Mouse (Mus musculus) E14TG2a.4 (cell line): ENCODE measurements at regions not wholly inside any gene's neighbourhood (a gene's known extent, or its start where the extent isn't known, plus 50 kb on each side); places are given as distances from the start of the nearest gene placed in this dataset.

Experiments
- CTCF ChIP-seq: conservative IDR thresholded peaks from 2 replicates; pipeline ENCODE4 v1.5.1; 2014; ENCODE audit warnings: low read length
- NANOG ChIP-seq: IDR thresholded peaks from 2 replicates; pipeline ENCODE4 v1.6.1; 2014; ENCODE audit warnings: borderline replicate concordance, low read length, mixed read lengths

DNA sequence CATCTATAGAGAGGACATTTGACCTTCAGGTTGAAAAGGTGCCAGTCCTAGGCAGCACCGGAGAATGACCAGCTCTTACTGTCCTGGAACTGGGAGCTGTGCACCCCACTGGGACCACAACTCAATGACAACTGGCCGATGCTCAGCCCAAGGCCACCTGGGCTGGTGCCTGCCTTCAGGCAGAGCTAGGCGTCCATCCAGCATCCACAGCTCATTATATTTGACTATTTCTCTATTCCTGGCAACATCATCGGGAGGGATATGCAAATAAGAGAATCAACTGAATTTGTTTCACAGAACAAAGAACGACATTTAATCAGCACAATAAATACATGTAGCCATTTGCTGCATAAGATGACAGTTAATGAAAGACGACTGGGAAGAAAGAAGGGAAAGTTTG lies 149.0 kb upstream of the Gli2 start:
- no peak for TF ChIP-seq CTCF
- TF ChIP-seq NANOG: no peak
